Mouse (Mus musculus): ENCODE data around the gene Aqp1. TPM values are rescaled to one million over a fixed set of nuclear protein-coding genes. Genes with fewer than 3 reads are reported as not detected.

Aqp1 gene
- total and polyA plus RNA-seq, 3 experiments: not detected

DNA sequence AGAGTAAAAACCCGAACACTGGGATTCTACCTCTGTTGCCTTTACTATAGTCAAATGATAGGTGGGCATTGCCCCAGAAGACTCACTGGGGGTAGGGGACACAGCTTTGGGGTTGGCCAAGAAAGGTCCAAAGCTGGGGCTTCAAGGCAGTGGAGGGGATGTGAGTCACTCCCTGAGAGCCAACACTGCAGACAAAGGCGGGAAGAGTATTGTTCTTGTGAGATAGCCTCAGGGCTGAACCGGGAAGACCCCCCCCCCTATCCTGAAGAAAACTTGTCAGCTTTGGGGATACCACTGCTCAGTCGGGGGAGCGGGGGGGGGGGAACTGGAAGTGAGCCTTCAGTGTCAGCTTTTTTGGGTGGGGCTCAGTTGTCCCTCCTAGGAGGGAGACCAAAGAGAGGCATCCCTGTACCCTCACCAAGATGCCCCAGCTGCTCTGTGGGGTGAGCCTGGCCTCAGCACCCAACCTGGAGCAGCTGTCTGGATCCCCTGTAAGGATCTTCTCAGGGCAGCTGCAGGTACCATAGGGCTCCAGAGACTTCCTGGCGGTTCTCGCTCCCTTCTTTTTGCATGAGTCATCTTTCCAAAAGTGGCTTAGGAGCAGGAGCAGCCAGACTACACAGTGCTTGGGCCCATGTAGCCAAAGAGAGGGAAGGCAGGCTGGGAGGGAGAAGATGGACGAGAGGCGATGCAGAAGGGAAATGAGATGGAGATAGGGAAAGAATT lies 8.2 kb downstream of the Aqp1 start:
- in situ Hi-C loops (cut with MboI; ENCODE audit: low pct_ligation_motif_present, low pct_unique_long_range_greater_than_20kb, low sequenced_read_pairs) (no loop called here), dilution Hi-C loops (cut with MboI; ENCODE audit: extremely low pct_ligation_motif_present, extremely low pct_unique_long_range_greater_than_20kb, low sequenced_read_pairs) (no loop called here)
- H3K79me2 ChIP-seq (replicated peaks; ENCODE audit: control insufficient read depth, extremely low read depth, insufficient read depth, poor library complexity, severe bottlenecking): no peaks in the 10 kb centered on the region
- H3K9me3 ChIP-seq (replicated peaks; ENCODE audit: low read length): no peaks in the 10 kb centered on the region
- no peak overlapping the region for H3K4me2 ChIP-seq (ENCODE audit: insufficient read depth, low read depth, poor library complexity, severe bottlenecking)
- TF ChIP-seq MAFK (IDR thresholded peaks at IDR 0.05; ENCODE audit: insufficient replicate concordance, low read length): no peak
- no peak for DNase-seq (ENCODE audit: extremely low read depth)
- H3K27ac ChIP-seq (ENCODE audit: insufficient read depth, low read depth): no peak overlapping the region
- peaks cover 97% of the 10 kb centered on the region for H3K27me3 ChIP-seq (replicated peaks)
- no peaks in the 10 kb centered on the region for H3K4me1 ChIP-seq (ENCODE audit: control insufficient read depth in 1 of 2, insufficient read depth in 2 of 2)
- H3K36me3 ChIP-seq (replicated peaks in 1 of 2; ENCODE audit: control insufficient read depth in 1 of 2, insufficient read depth in 1 of 2, low read length in 1 of 2): no peaks in the 10 kb centered on the region
- no peak overlapping the region for H3K9ac ChIP-seq (ENCODE audit: insufficient read depth, low read depth)
- H3K4me3 ChIP-seq (replicated peaks in 1 of 3; ENCODE audit: low read depth in 2 of 3, low read length in 2 of 3, poor library complexity in 1 of 3): no peak overlapping the region

GRCm38 (mm10) chr6:55345264-55345663 lies 9.0 kb downstream of the Aqp1 start:
- Histone ChIP-seq H3K4me2 (ENCODE audit: insufficient read depth, low read depth, poor library complexity, severe bottlenecking) (no peak overlapping the region), H3K9ac (ENCODE audit: insufficient read depth, low read depth) (no peak overlapping the region), H3K4me1 (ENCODE audit: control insufficient read depth in 1 of 2, insufficient read depth in 2 of 2) (no peaks in the 10 kb centered on the region), H3K27me3 (replicated peaks) (peaks cover 95% of the 10 kb centered on the region), H3K79me2 (replicated peaks; ENCODE audit: control insufficient read depth, extremely low read depth, insufficient read depth, poor library complexity, severe bottlenecking) (no peaks in the 10 kb centered on the region), H3K36me3 (replicated peaks in 1 of 2; ENCODE audit: control insufficient read depth in 1 of 2, insufficient read depth in 1 of 2, low read length in 1 of 2) (no peaks in the 10 kb centered on the region), H3K9me3 (replicated peaks; ENCODE audit: low read length) (peaks cover 5% of the 10 kb centered on the region), H3K27ac (ENCODE audit: insufficient read depth, low read depth) (no peak overlapping the region), H3K4me3 (replicated peaks in 1 of 3; ENCODE audit: low read depth in 2 of 3, low read length in 2 of 3, poor library complexity in 1 of 3) (no peak overlapping the region)
- in situ Hi-C loops (cut with MboI; ENCODE audit: low pct_ligation_motif_present, low pct_unique_long_range_greater_than_20kb, low sequenced_read_pairs): no loop called here
- DNase-seq (ENCODE audit: extremely low read depth): no peak
- dilution Hi-C loops (cut with MboI; ENCODE audit: extremely low pct_ligation_motif_present, extremely low pct_unique_long_range_greater_than_20kb, low sequenced_read_pairs): no loop called here
- TF ChIP-seq MYC (IDR thresholded peaks at IDR 0.05; ENCODE audit: low read depth, low read length) (no peak), HCFC1 (IDR thresholded peaks at IDR 0.05; ENCODE audit: low read depth, low read length) (no peak), MAFK (IDR thresholded peaks at IDR 0.05; ENCODE audit: insufficient replicate concordance, low read length) (no peak), NELFE (IDR thresholded peaks at IDR 0.05; ENCODE audit: low read depth, low read length) (no peak), POLR2A (IDR thresholded peaks at IDR 0.05; ENCODE audit: low read depth, low read length) (no peak), RAD21 (IDR thresholded peaks at IDR 0.05; ENCODE audit: low read depth, low read length) (no peak)

GRCm38 (mm10) chr6:55346491-55346890 lies 10.3 kb downstream of the Aqp1 start:
- dilution Hi-C loops (cut with MboI; ENCODE audit: extremely low pct_ligation_motif_present, extremely low pct_unique_long_range_greater_than_20kb, low sequenced_read_pairs): no loop called here

More at GRCm38 (mm10) chr6:55346491-55346890, 10.3 kb downstream of the Aqp1 start:
- no peak for DNase-seq (ENCODE audit: extremely low read depth)
- H3K9ac ChIP-seq (ENCODE audit: insufficient read depth, low read depth): no peak overlapping the region
- peaks cover 5% of the 10 kb centered on the region for H3K9me3 ChIP-seq (replicated peaks; ENCODE audit: low read length)
- H3K4me2 ChIP-seq (ENCODE audit: insufficient read depth, low read depth, poor library complexity, severe bottlenecking): no peak overlapping the region
- no peaks in the 10 kb centered on the region for H3K36me3 ChIP-seq (replicated peaks in 1 of 2; ENCODE audit: control insufficient read depth in 1 of 2, insufficient read depth in 1 of 2, low read length in 1 of 2)
- in situ Hi-C loops (cut with MboI; ENCODE audit: low pct_ligation_motif_present, low pct_unique_long_range_greater_than_20kb, low sequenced_read_pairs): no loop called here
- no peaks in the 10 kb centered on the region for H3K79me2 ChIP-seq (replicated peaks; ENCODE audit: control insufficient read depth, extremely low read depth, insufficient read depth, poor library complexity, severe bottlenecking)
- H3K27ac ChIP-seq (ENCODE audit: insufficient read depth, low read depth): no peak overlapping the region
- H3K27me3 ChIP-seq (replicated peaks): peaks cover 92% of the 10 kb centered on the region
- no peaks in the 10 kb centered on the region for H3K4me1 ChIP-seq (ENCODE audit: control insufficient read depth in 1 of 2, insufficient read depth in 2 of 2)
- TF ChIP-seq IRF4 (IDR thresholded peaks at IDR 0.05; ENCODE audit: low read depth, low read length) (no peak), ELF1 (IDR thresholded peaks at IDR 0.05; ENCODE audit: low read depth, low read length) (no peak), USF1 (IDR thresholded peaks at IDR 0.05; ENCODE audit: low read depth, low read length) (no peak), CHD2 (IDR thresholded peaks at IDR 0.05; ENCODE audit: low read length) (no peak), ETS1 (conservative IDR thresholded peaks at IDR 0.05; ENCODE audit: low read depth, low read length) (no peak), CHD1 (IDR thresholded peaks at IDR 0.05; ENCODE audit: low read depth, low read length) (no peak), ZMIZ1 (IDR thresholded peaks at IDR 0.05; ENCODE audit: low read depth, low read length) (no peak), RCOR1 (conservative IDR thresholded peaks at IDR 0.05; ENCODE audit: low read depth, low read length) (no peak), CTCF (conservative IDR thresholded peaks at IDR 0.05 in 1 of 2, IDR thresholded peaks at IDR 0.05 in 1 of 2; ENCODE audit: low read depth in 2 of 2, low read length in 2 of 2) (no peak), KAT2A (IDR thresholded peaks at IDR 0.05; ENCODE audit: insufficient replicate concordance, low read length) (no peak), NRF1 (IDR thresholded peaks at IDR 0.05; ENCODE audit: low read depth, low read length) (no peak), SIN3A (IDR thresholded peaks at IDR 0.05; ENCODE audit: low read length) (no peak), TCF12 (IDR thresholded peaks at IDR 0.05; ENCODE audit: low read depth, low read length) (no peak), SMC3 (IDR thresholded peaks at IDR 0.05; ENCODE audit: low read depth, low read length) (no peak), BHLHE40 (IDR thresholded peaks at IDR 0.05; ENCODE audit: low read depth, low read length) (no peak), TBP (conservative IDR thresholded peaks at IDR 0.05; ENCODE audit: low read depth, low read length) (no peak)
- H3K4me3 ChIP-seq (replicated peaks in 1 of 3; ENCODE audit: low read depth in 2 of 3, low read length in 2 of 3, poor library complexity in 1 of 3): no peak overlapping the region

Measured in CH12.LX (cell line).